Mouse (Mus musculus): ENCODE measurements around the gene Mxra8.
A peak's percentile ranks its signal among the peaks of the same experiment; 100 is the strongest.

The Mxra8 gene

GRCm38 (mm10) chr4:155861787-155862186 is 22.3 kb downstream of the Mxra8 start:
- DNase-seq (ENCODE audit: low read depth, low spot score) = no peak

GRCm38 (mm10) chr4:155863001-155863400 is 23.5 kb downstream of the Mxra8 start, which contains the start of gene Tas1r3:
Gene Tas1r3 (minus strand): TSS chr4:155863362.
- DNase-seq (ENCODE audit: low read depth, low spot score) = no peak

GRCm38 (mm10) chr4:155868614-155869298 is 29.3 kb downstream of the Mxra8 start:
- no peak for DNase-seq (ENCODE audit: low read depth, low spot score)

DNA sequence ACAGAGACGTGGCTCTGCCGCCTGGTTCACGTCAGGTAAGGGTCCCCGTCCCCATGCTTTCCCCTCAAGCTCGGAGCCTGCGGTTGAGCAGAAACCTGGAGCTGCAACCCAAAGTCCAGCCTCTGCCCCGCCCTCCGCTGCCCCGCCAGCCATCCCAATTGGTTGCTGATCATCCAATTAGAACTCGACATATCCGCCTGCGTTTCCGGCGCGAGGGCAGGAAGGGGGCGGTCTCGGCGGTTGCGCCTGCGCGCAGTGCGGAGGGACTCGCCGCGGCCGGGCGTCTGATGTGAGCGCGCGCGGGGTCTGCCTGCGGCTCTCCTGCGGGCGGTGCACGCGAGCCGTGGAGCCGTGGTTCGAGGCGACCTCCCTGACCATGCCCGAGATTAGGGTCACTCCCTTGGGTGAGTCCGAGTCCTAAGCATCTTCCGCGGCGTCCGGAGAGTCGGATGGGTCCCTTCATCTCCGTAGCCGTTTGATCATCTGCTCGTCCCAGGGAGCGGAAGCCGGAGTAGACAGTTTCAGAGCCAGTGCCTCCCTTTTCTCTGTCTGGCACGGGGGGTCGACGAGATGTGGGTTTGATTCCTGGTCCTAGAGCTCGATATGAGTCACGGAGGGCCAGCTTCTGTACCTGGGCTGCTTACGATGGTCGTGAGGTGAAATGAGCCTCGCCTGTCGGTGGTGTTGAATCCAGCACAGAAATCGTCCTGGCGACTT is 30.0 kb downstream of the Mxra8 start, which contains the start of the genes Cptp and Ints11:
TSS of gene Cptp (minus strand) at position 124 of the 717 bp plus-strand sequence.
TSS of gene Ints11 (plus strand) at position 230 of the 717 bp plus-strand sequence.
- DNase-seq (ENCODE audit: low read depth, low spot score) = peak; percentile 96

GRCm38 (mm10) chr4:155871404-155871803 is 31.9 kb downstream of the Mxra8 start:
- DNase-seq (ENCODE audit: low read depth, low spot score) = no peak

- DNase-seq (ENCODE audit: low read depth, low spot score) = no peak
Measured at GRCm38 (mm10) chr4:155883587-155883986, 44.1 kb downstream of the Mxra8 start.

- no peak for DNase-seq (ENCODE audit: low read depth, low spot score)
Measured at GRCm38 (mm10) chr4:155886330-155886729, 46.9 kb downstream of the Mxra8 start.

DNA sequence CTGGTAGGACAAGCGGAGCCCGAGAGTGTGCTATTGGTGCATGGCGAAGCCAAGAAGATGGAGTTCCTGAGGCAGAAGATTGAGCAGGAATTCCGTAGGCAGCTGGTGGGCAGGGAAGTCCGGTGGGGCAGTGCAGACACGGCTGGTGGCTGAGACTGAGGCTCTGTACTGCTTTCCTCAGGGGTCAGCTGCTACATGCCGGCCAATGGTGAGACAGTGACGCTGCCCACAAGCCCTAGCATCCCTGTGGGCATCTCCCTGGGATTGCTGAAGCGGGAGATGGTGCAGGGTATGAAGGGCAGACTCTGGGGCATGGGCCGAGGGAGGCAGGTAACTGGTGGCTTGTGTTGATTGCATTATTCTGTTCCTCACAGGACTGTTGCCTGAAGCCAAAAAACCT is 48.2 kb downstream of the Mxra8 start:
- no peak for DNase-seq (ENCODE audit: low read depth, low spot score)

GRCm38 (mm10) chr4:155888181-155888580 is 48.7 kb downstream of the Mxra8 start:
- DNase-seq (ENCODE audit: low read depth, low spot score) = no peak

DNA sequence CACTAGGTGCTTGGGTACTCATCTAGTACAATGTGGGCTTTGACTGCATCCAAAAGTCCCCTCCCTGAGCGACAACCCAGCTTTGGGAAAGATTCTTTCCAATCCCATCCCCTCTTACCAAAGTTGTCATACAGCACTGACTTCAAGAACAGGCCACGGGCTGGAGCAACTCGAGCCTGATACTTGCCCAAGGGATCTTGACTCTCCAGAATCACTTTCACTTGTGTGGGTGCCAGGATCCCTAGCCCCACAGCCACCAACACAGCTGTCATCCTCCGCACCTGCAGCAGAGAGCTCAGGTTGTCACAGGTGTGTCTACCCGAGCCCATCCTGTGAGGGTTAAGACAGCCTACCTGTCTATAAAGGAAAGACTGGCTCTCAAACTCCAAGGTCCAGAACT is 49.8 kb downstream of the Mxra8 start:
- no peak for DNase-seq (ENCODE audit: low read depth, low spot score)

DNA sequence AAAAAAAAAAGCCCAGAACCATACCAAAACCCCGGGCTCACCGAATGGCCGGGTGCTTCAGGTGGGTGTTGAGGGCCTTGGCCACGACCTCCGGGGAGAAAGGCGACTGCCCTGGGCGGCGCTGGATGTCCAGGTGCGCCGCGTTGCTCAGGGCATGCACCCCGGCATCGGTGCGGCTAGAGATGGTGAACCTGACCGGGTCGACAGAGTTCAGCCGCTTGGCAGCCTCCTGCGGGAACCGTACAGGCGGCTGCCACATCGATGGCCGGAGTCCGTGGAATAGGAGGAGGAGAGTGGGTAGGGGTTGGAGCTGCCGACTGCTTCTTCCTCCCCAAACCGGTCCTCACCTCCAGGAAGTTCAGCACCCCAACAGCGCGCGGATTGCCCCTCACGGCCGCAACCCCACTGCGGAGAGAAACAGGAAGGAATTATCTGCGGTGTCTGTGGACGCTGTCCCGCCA is 51.6 kb downstream of the Mxra8 start:
- no peak for DNase-seq (ENCODE audit: low read depth, low spot score)

DNA sequence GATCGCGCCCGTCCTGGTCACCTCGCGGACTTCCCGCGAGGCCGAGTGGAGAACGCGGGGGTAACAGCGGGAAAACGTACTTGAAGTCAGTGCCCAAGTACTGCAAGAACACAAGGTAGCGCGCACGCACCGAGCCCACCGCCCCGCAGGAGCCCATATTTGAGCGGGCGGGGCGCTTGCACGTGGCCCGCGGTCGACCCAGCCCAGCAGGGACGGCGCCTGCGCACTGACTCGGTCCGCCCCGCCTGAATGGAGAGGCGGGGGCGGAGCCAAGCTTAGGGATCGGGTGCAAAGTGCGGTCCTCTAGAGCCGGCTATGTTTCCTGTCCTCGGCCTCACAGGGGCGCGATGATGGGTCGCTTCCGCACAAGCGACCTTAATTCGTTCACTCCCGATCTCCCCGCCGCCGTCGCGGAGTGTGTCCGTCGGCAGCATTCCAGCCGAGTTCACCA is 52.1 kb downstream of the Mxra8 start, which contains the start of the genes Pusl1 and Acap3:
TSS of gene Pusl1 (minus strand) at position 231 of the 451 bp plus-strand sequence.
TSS of gene Acap3 (plus strand) at position 272 of the 451 bp plus-strand sequence.
- DNase-seq (ENCODE audit: low read depth, low spot score) = peak; percentile 97

GRCm38 (mm10) chr4:155892017-155892416 is 52.5 kb downstream of the Mxra8 start:
- peak; percentile 91 for DNase-seq (ENCODE audit: low read depth, low spot score)

DNA sequence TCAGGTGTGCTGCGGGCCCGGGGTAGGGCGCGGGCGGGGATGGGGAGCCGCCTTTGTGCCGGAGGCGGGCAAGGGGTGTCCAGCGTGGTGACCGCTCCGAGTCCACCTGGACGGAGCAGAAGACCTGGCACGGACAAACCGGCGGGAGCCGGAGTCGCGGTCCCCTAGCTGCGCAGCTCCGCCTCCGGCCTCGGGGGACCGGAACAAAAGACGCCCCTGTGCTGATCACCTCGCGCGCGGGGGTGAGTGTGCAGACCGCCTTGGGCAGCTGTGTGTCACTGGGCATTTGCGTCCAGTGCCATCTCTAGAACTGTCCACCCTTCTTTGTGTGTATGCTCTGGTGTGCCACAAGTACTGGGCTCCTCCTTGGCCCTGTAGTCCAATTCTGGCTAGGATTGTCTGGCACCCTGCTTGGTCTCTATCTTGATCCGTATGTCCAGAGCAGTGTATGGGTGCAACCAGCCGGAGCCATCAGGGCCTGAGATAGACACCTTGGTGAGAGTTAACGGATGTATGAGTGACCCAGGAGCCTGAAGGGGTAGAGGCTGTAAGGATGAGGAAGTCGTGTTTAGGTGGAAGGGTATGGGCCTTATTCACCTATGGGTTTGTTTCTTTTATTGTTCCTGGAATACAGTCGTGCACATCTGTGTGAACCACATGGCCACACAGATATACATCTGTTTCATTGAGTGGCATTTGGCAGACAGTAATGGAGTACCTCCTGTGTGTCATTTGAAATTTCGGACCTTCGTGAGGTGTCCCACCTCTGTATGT is 53.1 kb downstream of the Mxra8 start:
- DNase-seq (ENCODE audit: low read depth, low spot score) = peak; percentile 17

- DNase-seq (ENCODE audit: low read depth, low spot score) = no peak
Measured at GRCm38 (mm10) chr4:155893212-155893690, 53.8 kb downstream of the Mxra8 start.

All from CD4-positive helper T cell, adult 2 months (primary cell).